ENCODE assay signal across 29 mouse cellular contexts in genomic region chr12:51535056-51535640, GRCm38 (mm10). TPM values are rescaled to one million over a fixed set of nuclear protein-coding genes. Genes with fewer than 3 reads are reported as not detected.
A peak's percentile ranks its signal among the peaks of the same experiment; 100 is the strongest.
DNase-seq lines count a peak whose midpoint lies in the region; ATAC-seq and TF ChIP-seq lines count a peak whose summit lies in the region.
"Had no signal": no experiment of that assay in that cellular context is flagged by ENCODE, and none has a peak within 500 bp of the region (broad histone marks: within the 10 kb centered on the region; RNA-seq: fewer than 3 reads in every experiment).

No protein-coding gene starts in this region.

- peak; percentile 77 for DNase-seq in heart, adult 11 months
- DNase-seq in heart, postnatal 25 days (ENCODE audit: low spot score) = no peak
- DNase-seq in midbrain, embryonic 10.5 days (ENCODE audit: low spot score) = no peak
- DNase-seq in midbrain, postnatal 0 days (ENCODE audit: low spot score) = no peak
- peak; percentile 83 for DNase-seq in R1 (ENCODE audit: low read depth, low spot score)
- no peak for DNase-seq in thymus, postnatal 14 days
- no peak for DNase-seq in cerebellum, postnatal 10 days
- DNase-seq: adrenal gland, postnatal 25 days; cerebellum, adult 18-20 months; cerebellum, postnatal 14 days; gastrocnemius, adult 2 months; gastrocnemius, postnatal 36 days; heart, adult 2 months; kidney, adult 18-20 months; kidney, postnatal 36 days; right cerebral cortex, postnatal 14 days had no signal

- WGBS in midbrain, embryonic 10.5 days = 46% methylated on average over 5 of the region's 5 CpGs
- WGBS in midbrain, postnatal 0 days = 44% methylated on average over 5 of the region's 5 CpGs

- H3K27me3 ChIP-seq in midbrain, embryonic 10.5 days (ENCODE audit: low read depth, poor library complexity, severe bottlenecking) = no peaks in the 10 kb centered on the region
- no peaks in the 10 kb centered on the region for H3K27me3 ChIP-seq in midbrain, postnatal 0 days (ENCODE audit: insufficient read depth, low read length)
- H3K27me3 ChIP-seq: heart, embryonic 12.5 days; kidney, embryonic 15.5 days; limb, embryonic 13.5 days; midbrain, embryonic 12.5 days; neural tube, embryonic 13.5 days had no signal

- no peak for ATAC-seq in midbrain, postnatal 0 days (ENCODE audit: low FRiP score)
- ATAC-seq: forebrain, embryonic 16.5 days; hindbrain, embryonic 16.5 days had no signal

- intact Hi-C loops in heart, postnatal 25 days (cut with DNase I) = no loop called here

- no peak overlapping the region for H3K4me2 ChIP-seq in midbrain, postnatal 0 days (ENCODE audit: low read depth, low read length, poor library complexity, severe bottlenecking)
- H3K4me2 ChIP-seq: heart, embryonic 12.5 days; kidney, embryonic 15.5 days; limb, embryonic 13.5 days; liver, embryonic 11.5 days; midbrain, embryonic 12.5 days; neural tube, embryonic 13.5 days had no signal

- peaks cover 11% of the 10 kb centered on the region for H3K4me1 ChIP-seq in midbrain, embryonic 10.5 days
- H3K4me1 ChIP-seq in midbrain, postnatal 0 days (ENCODE audit: insufficient read depth, low read length) = no peaks in the 10 kb centered on the region
- H3K4me1 ChIP-seq: heart, embryonic 12.5 days; kidney, embryonic 15.5 days; limb, embryonic 13.5 days; neural tube, embryonic 13.5 days had no signal

- TF ChIP-seq CTCF in midbrain, postnatal 0 days (IDR thresholded peaks at IDR 0.05) = no peak

- no peak overlapping the region for H3K4me3 ChIP-seq in midbrain, embryonic 10.5 days
- H3K4me3 ChIP-seq in midbrain, postnatal 0 days (ENCODE audit: low read depth, low read length) = no peak overlapping the region
- H3K4me3 ChIP-seq: gastrocnemius, adult 2 months; heart, adult 2 months; heart, embryonic 12.5 days; kidney, embryonic 15.5 days; layer of hippocampus, adult 2 months; left cerebral cortex, adult 2 months; limb, embryonic 13.5 days; midbrain, embryonic 12.5 days; neural tube, embryonic 13.5 days had no signal

- peak overlapping the region; percentile 61; the same call in 1 of the 2 replicates for H3K27ac ChIP-seq in midbrain, embryonic 10.5 days (replicated peaks)
- H3K27ac ChIP-seq in midbrain, postnatal 0 days (ENCODE audit: low read depth, low read length) = no peak overlapping the region
- H3K27ac ChIP-seq: gastrocnemius, adult 2 months; heart, adult 2 months; kidney, embryonic 15.5 days; layer of hippocampus, adult 2 months; left cerebral cortex, adult 2 months; limb, embryonic 13.5 days; midbrain, embryonic 12.5 days; neural tube, embryonic 13.5 days had no signal

- no peak overlapping the region for H3K9ac ChIP-seq in midbrain, postnatal 0 days (replicated peaks; ENCODE audit: low read length, poor library complexity, severe bottlenecking)
- H3K9ac ChIP-seq: heart, embryonic 12.5 days; kidney, embryonic 15.5 days; limb, embryonic 13.5 days; midbrain, embryonic 12.5 days; neural tube, embryonic 13.5 days had no signal

- H3K36me3 ChIP-seq in midbrain, embryonic 10.5 days = no peaks in the 10 kb centered on the region
- no peaks in the 10 kb centered on the region for H3K36me3 ChIP-seq in midbrain, postnatal 0 days (ENCODE audit: insufficient read depth, low read length)
- H3K36me3 ChIP-seq: G1E; heart, embryonic 12.5 days; kidney, embryonic 15.5 days; limb, embryonic 13.5 days; midbrain, embryonic 12.5 days; neural tube, embryonic 13.5 days had no signal

- H3K9me3 ChIP-seq in midbrain, embryonic 10.5 days (replicated peaks) = no peaks in the 10 kb centered on the region
- no peaks in the 10 kb centered on the region for H3K9me3 ChIP-seq in midbrain, postnatal 0 days (ENCODE audit: low read length)
- H3K9me3 ChIP-seq: G1E; heart, embryonic 12.5 days; kidney, embryonic 15.5 days; limb, embryonic 13.5 days; midbrain, embryonic 12.5 days; neural tube, embryonic 13.5 days had no signal

RNA-seq across cellular contexts. Expression of gene Coch, which starts 58.0 kb away (rescaled TPM):
- under 1 TPM; 0.22 to 0.34 TPM for total RNA-seq in heart, postnatal 25 days (2021)
- polyA plus RNA-seq in midbrain, embryonic 10.5 days (2016; fragmentation: Nextera tagmentation; extraction: Ambion mirVana) = 2.7 and 4.4 TPM in 2 replicates
- 24.9 and 31.6 TPM in 2 replicates for total RNA-seq in midbrain, postnatal 0 days (2014; rRNA removed)
- 20.3 and 22.2 TPM in 2 replicates for polyA plus RNA-seq in midbrain, postnatal 0 days (2015; fragmentation: Nextera tagmentation; extraction: Ambion mirVana)
- total RNA-seq: G1E; hematopoietic stem cell, adult 5-6 weeks; megakaryocyte, adult 5-6 weeks had no signal
- polyA plus RNA-seq: G1E had no signal

Comparison
In these comparisons a context has a peak if more than half of its experiments do, and no peak if none do; other contexts are left out.
1. DNase-seq: peak in heart, adult 11 months (single experiment) and R1 (single experiment); none in heart, postnatal 25 days (single experiment), midbrain, embryonic 10.5 days (single experiment), midbrain, postnatal 0 days (single experiment), thymus, postnatal 14 days (single experiment) and cerebellum, postnatal 10 days (0 of 2).
2. RNA of gene Coch, which starts 58.0 kb away (total RNA-seq): 24.9 to 31.6 TPM in midbrain, postnatal 0 days; 0.22 to 0.34 TPM in heart, postnatal 25 days; every median in the first group is over 10 times any median in the second.